Mouse (Mus musculus): Measurements from ENCODE around the gene Psg16. TPM values are rescaled to one million over a fixed set of nuclear protein-coding genes. Genes with fewer than 3 reads are reported as not detected.
"Not testable (repeated sequence)": the region's sequence is repeated elsewhere in the genome, so short reads cannot be mapped to it uniquely, and the experiment has no call there.

The Psg16 gene
- polyA plus RNA-seq, 1 experiment: 3.2 TPM

- DNase-seq (ENCODE audit: extremely low spot score in 1 of 2, low spot score in 1 of 2): no peak
These were observed 18.4 kb upstream of the Psg16 start for GRCm38 (mm10) chr7:17055287-17055946.

- DNase-seq (ENCODE audit: extremely low spot score in 1 of 2, low spot score in 1 of 2): peak; percentile 87 to 91
These were observed 17.7 kb upstream of the Psg16 start for GRCm38 (mm10) chr7:17056081-17056581.

GRCm38 (mm10) chr7:17056601-17057523 lies 17.0 kb upstream of the Psg16 start:
- peak in 1 of 2 experiments; percentile 25 for DNase-seq (ENCODE audit: extremely low spot score in 1 of 2, low spot score in 1 of 2)

GRCm38 (mm10) chr7:17058071-17058689 lies 15.7 kb upstream of the Psg16 start:
- DNase-seq (ENCODE audit: extremely low spot score in 1 of 2, low spot score in 1 of 2): peak in 1 of 2 experiments; percentile 37

- no peak for DNase-seq (ENCODE audit: extremely low spot score in 1 of 2, low spot score in 1 of 2)
These were observed 14.9 kb upstream of the Psg16 start for GRCm38 (mm10) chr7:17058816-17059462.

GRCm38 (mm10) chr7:17059463-17059844 lies 14.4 kb upstream of the Psg16 start:
- no peak for DNase-seq (ENCODE audit: extremely low spot score in 1 of 2, low spot score in 1 of 2)

- DNase-seq (ENCODE audit: extremely low spot score in 1 of 2, low spot score in 1 of 2): peak in 1 of 2 experiments; percentile 91
These were observed 13.6 kb upstream of the Psg16 start for GRCm38 (mm10) chr7:17060031-17060781.

- DNase-seq (ENCODE audit: extremely low spot score in 1 of 2, low spot score in 1 of 2): no peak
These were observed 12.8 kb upstream of the Psg16 start for GRCm38 (mm10) chr7:17060782-17061605.

GRCm38 (mm10) chr7:17062389-17062788 lies 11.5 kb upstream of the Psg16 start, which contains the start of gene Hif3a:
Gene Hif3a, minus strand, starts transcription at chr7:17062427.
- peak in 1 of 2 experiments; percentile 44 for DNase-seq (ENCODE audit: extremely low spot score in 1 of 2, low spot score in 1 of 2)

- DNase-seq (ENCODE audit: extremely low spot score in 1 of 2, low spot score in 1 of 2): no peak
These were observed 11.0 kb upstream of the Psg16 start for GRCm38 (mm10) chr7:17062845-17063244.

GRCm38 (mm10) chr7:17065620-17066019 lies 8.2 kb upstream of the Psg16 start:
- DNase-seq (ENCODE audit: extremely low spot score in 1 of 2, low spot score in 1 of 2): no peak

GRCm38 (mm10) chr7:17066412-17066811 lies 7.4 kb upstream of the Psg16 start:
- DNase-seq (ENCODE audit: extremely low spot score in 1 of 2, low spot score in 1 of 2): peak; percentile 85 to 95

GRCm38 (mm10) chr7:17067000-17067399 lies 6.8 kb upstream of the Psg16 start:
- no peak for DNase-seq (ENCODE audit: extremely low spot score in 1 of 2, low spot score in 1 of 2)

- not testable (repeated sequence) for DNase-seq (ENCODE audit: extremely low spot score in 1 of 2, low spot score in 1 of 2)
These were observed 6.2 kb upstream of the Psg16 start for GRCm38 (mm10) chr7:17067651-17068050.

GRCm38 (mm10) chr7:17073513-17073903 lies 332 bp upstream of the Psg16 start:
- DNase-seq (ENCODE audit: extremely low spot score in 1 of 2, low spot score in 1 of 2): no peak

GRCm38 (mm10) chr7:17076542-17076941 lies 2.7 kb downstream of the Psg16 start:
- DNase-seq (ENCODE audit: extremely low spot score in 1 of 2, low spot score in 1 of 2): no peak

- DNase-seq (ENCODE audit: extremely low spot score in 1 of 2, low spot score in 1 of 2): no peak
These were observed 4.3 kb downstream of the Psg16 start for GRCm38 (mm10) chr7:17078076-17078654.

GRCm38 (mm10) chr7:17082766-17083165 lies 8.9 kb downstream of the Psg16 start:
- DNase-seq (ENCODE audit: extremely low spot score in 1 of 2, low spot score in 1 of 2): no peak

- no peak for DNase-seq (ENCODE audit: extremely low spot score in 1 of 2, low spot score in 1 of 2)
These were observed 13.9 kb downstream of the Psg16 start for GRCm38 (mm10) chr7:17087731-17088130.

Measured in frontal cortex, adult 2 months (tissue).